Mouse (Mus musculus): ENCODE measurements around the gene Togaram2.

DNA sequence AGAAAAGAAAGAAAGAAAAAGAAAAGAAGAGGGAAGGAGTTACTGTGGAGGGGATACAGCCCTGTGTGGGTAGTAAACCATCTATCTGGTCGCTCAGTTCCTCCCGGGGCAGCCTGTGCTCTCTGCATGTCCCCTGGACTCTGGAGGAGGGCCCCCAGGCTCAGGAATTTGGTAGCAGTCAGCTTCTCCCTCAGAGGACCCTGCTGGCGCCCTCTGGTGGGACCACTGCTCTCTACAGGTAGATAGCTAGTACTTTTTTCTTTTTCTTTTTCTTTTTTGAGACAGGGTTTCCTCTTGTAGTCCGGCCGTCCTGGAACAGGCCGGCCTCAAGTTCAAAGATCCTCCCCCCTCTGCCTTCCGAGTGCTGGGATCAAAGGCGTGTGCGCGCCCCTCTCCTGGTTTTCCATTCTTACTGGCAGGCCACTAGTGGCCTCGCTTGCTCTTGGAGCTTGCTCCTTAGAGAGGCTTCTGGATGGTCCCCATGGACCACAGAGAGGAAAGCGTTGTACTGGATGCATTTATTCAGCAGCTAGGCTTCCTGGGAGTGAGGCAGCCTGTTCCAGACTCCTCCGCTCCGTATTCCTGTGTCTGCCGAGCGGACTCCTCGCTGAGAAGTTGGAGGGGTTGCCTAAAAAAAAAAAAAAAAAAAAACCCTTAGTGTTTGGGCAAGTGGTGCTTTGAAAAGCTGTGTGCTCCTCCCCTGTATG is 1.1 kb upstream of the Togaram2 start:
- TF ChIP-seq CTCF (IDR thresholded peaks at IDR 0.05; ENCODE audit: borderline replicate concordance, control insufficient read depth, extremely low read depth, insufficient read depth, low read length, poor library complexity) (peak; percentile 51; the same call in 1 of the 2 replicates), POLR2A (IDR thresholded peaks at IDR 0.05; ENCODE audit: control insufficient read depth, extremely low read depth, insufficient read depth, low read length, poor library complexity) (no peak)
